Mouse (Mus musculus) liver, embryonic 12.5 days (tissue): ENCODE results near the gene Gapdh. TPM values are rescaled to one million over a fixed set of nuclear protein-coding genes. Genes with fewer than 3 reads are reported as not detected.

Experiments
- ATAC-seq: fragments of 200-750 bp; cut with Nextera tagmentation; 2 replicates; pipeline ENCODE4 v1.8.0; 2017; ENCODE audit warnings: moderate number of reproducible peaks, mild to moderate bottlenecking, moderate library complexity
- H3K27ac ChIP-seq: fragments of 300-500 bp; sonication (generic); 2 replicates; pipeline ENCODE4 v1.5.1; 2016; ENCODE audit warnings: mild to moderate bottlenecking
- H3K27me3 ChIP-seq: fragments of 300-500 bp; sonication (generic); replicated peaks from 2 replicates; pipeline ENCODE4 v1.6.1; 2016; ENCODE audit warnings: mild to moderate bottlenecking, moderate library complexity
- H3K36me3 ChIP-seq: fragments of 300-500 bp; sonication (generic); 2 replicates; pipeline ENCODE4 v1.6.1; 2016; ENCODE audit warnings: mild to moderate bottlenecking, moderate library complexity
- H3K4me1 ChIP-seq: fragments of 300-500 bp; sonication (generic); 2 replicates; pipeline ENCODE4 v1.6.1; 2016
- H3K4me2 ChIP-seq: fragments of 300-500 bp; sonication (generic); 2 replicates; pipeline ENCODE4 v1.6.1; 2016; ENCODE audit warnings: mild to moderate bottlenecking, moderate library complexity
- H3K4me3 ChIP-seq: fragments of 300-500 bp; sonication (generic); 2 replicates; pipeline ENCODE4 v1.5.1; 2016; ENCODE audit warnings: mild to moderate bottlenecking, moderate library complexity
- H3K9ac ChIP-seq: fragments of 300-500 bp; sonication (generic); 2 replicates; pipeline ENCODE4 v1.6.1; 2016; ENCODE audit warnings: mild to moderate bottlenecking, moderate library complexity
- H3K9me3 ChIP-seq: fragments of 300-500 bp; sonication (generic); replicated peaks from 2 replicates; pipeline ENCODE4 v1.6.1; 2016; ENCODE audit warnings: mild to moderate bottlenecking, moderate library complexity
- WGBS: fragments of 180-500 bp; shearing (Covaris S2); methylation state at CpG from one replicate; pipeline ENCODE4 v1.1.7; 2016; ENCODE audit not compliant: insufficient replicate concordance; 5-methylcytosine and 5-hydroxymethylcytosine counted together
- polyA plus RNA-seq: library from polyadenylated mRNA; unstranded; fragments of >200 nt; fragmentation: Nextera tagmentation; extraction: Ambion mirVana; gene quantifications from 2 replicates; pipeline ENCODE4 v1.2.1, GENCODE M21; 2016

The Gapdh gene
- polyA plus RNA-seq, 1 experiment from 2014 or later, result 1,575 TPM

DNA sequence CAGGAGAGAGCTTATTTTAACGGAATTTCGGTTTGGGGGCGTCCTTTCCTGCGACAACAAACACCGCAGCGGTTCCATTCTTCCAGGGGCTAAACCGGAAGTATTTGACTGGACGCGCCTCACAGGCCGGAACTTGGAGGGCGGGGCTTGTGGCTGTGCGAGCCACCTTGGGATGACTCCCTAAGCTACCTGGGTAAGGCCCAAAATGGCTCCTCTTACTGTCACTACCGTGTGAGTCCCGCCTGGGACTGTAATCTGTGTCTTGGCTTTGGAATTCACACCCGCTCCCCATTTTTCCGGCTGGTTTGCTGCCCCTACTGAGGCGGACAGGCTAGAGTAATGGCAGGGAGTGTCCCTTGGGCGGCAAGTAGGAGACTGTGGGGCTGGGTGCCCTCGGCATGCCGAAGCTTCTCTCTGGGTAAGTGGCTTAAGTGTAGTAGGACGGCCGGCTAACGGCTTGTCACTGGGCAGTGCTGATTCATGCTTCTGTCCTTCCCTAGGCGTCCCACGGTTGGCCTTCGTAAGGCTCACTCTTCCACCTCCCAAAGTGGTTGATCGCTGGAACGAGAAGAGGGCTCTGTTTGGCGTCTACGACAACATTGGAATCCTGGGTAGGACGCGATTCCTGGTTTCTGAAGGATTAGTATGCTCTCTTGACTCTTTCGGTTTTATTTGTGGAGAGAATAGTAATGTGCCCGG, 25.9 kb upstream of the Gapdh start:
- no peaks in the 10 kb centered on the region for H3K27me3 ChIP-seq
- peak; percentile 88 for ATAC-seq
- peak overlapping the region; percentile 86 for H3K9ac ChIP-seq
- peaks cover 55% of the 10 kb centered on the region for H3K36me3 ChIP-seq
- under 1% methylated on average over 34 of the region's 34 CpGs for WGBS
- H3K4me2 ChIP-seq, result peak overlapping the region; percentile 91
- peak overlapping the region; percentile 71 for H3K4me3 ChIP-seq
- no peaks in the 10 kb centered on the region for H3K9me3 ChIP-seq
- H3K27ac ChIP-seq, result peak overlapping the region; percentile 99
- H3K4me1 ChIP-seq, result peaks cover 48% of the 10 kb centered on the region

GRCm38 (mm10) chr6:125191332-125192015, 25.2 kb upstream of the Gapdh start, which contains the start of the genes Ncapd2 and Mrpl51:
Ncapd2 (minus strand) TSS chr6:125191701.
Mrpl51 (plus strand) TSS chr6:125191801.
- Histone ChIP-seq H3K36me3 (peaks cover 60% of the 10 kb centered on the region), H3K4me3 (peak within 1 kb of the TSS; percentile 71), H3K27ac (peak within 1 kb of the TSS; percentile 99), H3K9me3 (no peaks in the 10 kb centered on the region), H3K27me3 (no peaks in the 10 kb centered on the region), H3K9ac (peak within 1 kb of the TSS; percentile 86), H3K4me1 (peaks cover 48% of the 10 kb centered on the region), H3K4me2 (peak within 1 kb of the TSS; percentile 91)
- under 1% methylated on average over 54 of the region's 54 CpGs for WGBS
- ATAC-seq, result peak; percentile 91

- Histone ChIP-seq H3K36me3 (peaks cover 66% of the 10 kb centered on the region), H3K4me2 (peak overlapping the region; percentile 71), H3K27ac (peak overlapping the region; percentile 99), H3K9ac (peak overlapping the region; percentile 76), H3K4me3 (peak overlapping the region; percentile 71), H3K27me3 (no peaks in the 10 kb centered on the region), H3K4me1 (peaks cover 48% of the 10 kb centered on the region), H3K9me3 (no peaks in the 10 kb centered on the region)
- no peak for ATAC-seq
These were observed 24.5 kb upstream of the Gapdh start for GRCm38 (mm10) chr6:125190816-125191215.

- Histone ChIP-seq H3K4me1 (peaks cover 29% of the 10 kb centered on the region), H3K27me3 (no peaks in the 10 kb centered on the region), H3K36me3 (peaks cover 89% of the 10 kb centered on the region), H3K9ac (no peak overlapping the region), H3K9me3 (no peaks in the 10 kb centered on the region), H3K4me2 (no peak overlapping the region), H3K4me3 (no peak overlapping the region), H3K27ac (no peak overlapping the region)
- WGBS, result 93% methylated on average over 10 of the region's 10 CpGs
- ATAC-seq, result no peak
These were observed 19.9 kb upstream of the Gapdh start for GRCm38 (mm10) chr6:125186203-125186602.

- no peak for ATAC-seq
- Histone ChIP-seq H3K27me3 (no peaks in the 10 kb centered on the region), H3K9me3 (no peaks in the 10 kb centered on the region), H3K27ac (no peak overlapping the region), H3K4me1 (no peaks in the 10 kb centered on the region), H3K4me3 (no peak overlapping the region), H3K36me3 (peaks cover 100% of the 10 kb centered on the region), H3K4me2 (no peak overlapping the region), H3K9ac (no peak overlapping the region)
- WGBS, result 89% methylated on average over 5 of the region's 5 CpGs
These were observed 15.9 kb upstream of the Gapdh start for GRCm38 (mm10) chr6:125182133-125182532.

- Histone ChIP-seq H3K9me3 (no peaks in the 10 kb centered on the region), H3K4me3 (no peak overlapping the region), H3K27ac (no peak overlapping the region), H3K9ac (no peak overlapping the region), H3K4me2 (no peak overlapping the region), H3K36me3 (peaks cover 100% of the 10 kb centered on the region), H3K4me1 (no peaks in the 10 kb centered on the region), H3K27me3 (no peaks in the 10 kb centered on the region)
- ATAC-seq, result no peak
- WGBS, result 93% methylated on average over 7 of the region's 7 CpGs
These were observed 13.3 kb upstream of the Gapdh start for GRCm38 (mm10) chr6:125179601-125180000.

DNA sequence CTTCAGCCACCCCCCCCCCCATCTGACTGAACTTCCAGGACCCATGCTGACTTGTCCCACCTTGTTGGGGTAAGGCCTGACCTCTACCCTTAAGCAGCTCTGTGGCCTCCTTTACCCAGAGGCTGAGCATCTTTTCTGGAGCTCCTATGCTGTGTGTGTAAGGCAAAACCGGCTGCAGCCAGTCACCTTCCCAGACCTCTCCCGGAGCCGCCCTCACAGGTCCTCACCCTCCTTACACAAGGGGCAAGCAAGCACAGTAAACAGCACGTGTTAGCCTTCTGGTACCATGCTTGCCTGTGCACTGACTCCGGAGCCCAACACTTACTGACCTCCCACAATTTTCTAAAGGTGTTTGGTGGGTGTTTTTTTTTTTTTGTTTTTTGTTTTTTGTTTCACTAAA, 9.2 kb upstream of the Gapdh start:
- Histone ChIP-seq H3K27ac (no peak overlapping the region), H3K9me3 (no peaks in the 10 kb centered on the region), H3K27me3 (no peaks in the 10 kb centered on the region), H3K4me2 (no peak overlapping the region), H3K9ac (no peak overlapping the region), H3K36me3 (peaks cover 100% of the 10 kb centered on the region), H3K4me1 (no peaks in the 10 kb centered on the region), H3K4me3 (no peak overlapping the region)
- no peak for ATAC-seq
- WGBS, result 90% methylated on average over 5 of the region's 5 CpGs

- peaks cover 100% of the 10 kb centered on the region for H3K36me3 ChIP-seq
- H3K9ac ChIP-seq, result no peak overlapping the region
- 90% methylated on average over 7 of the region's 7 CpGs for WGBS
- no peaks in the 10 kb centered on the region for H3K27me3 ChIP-seq
- H3K4me1 ChIP-seq, result peaks cover 10% of the 10 kb centered on the region
- no peaks in the 10 kb centered on the region for H3K9me3 ChIP-seq
- no peak overlapping the region for H3K27ac ChIP-seq
- no peak overlapping the region for H3K4me2 ChIP-seq
- H3K4me3 ChIP-seq, result no peak overlapping the region
- ATAC-seq, result no peak
These were observed 7.0 kb upstream of the Gapdh start for GRCm38 (mm10) chr6:125173256-125173655.

DNA sequence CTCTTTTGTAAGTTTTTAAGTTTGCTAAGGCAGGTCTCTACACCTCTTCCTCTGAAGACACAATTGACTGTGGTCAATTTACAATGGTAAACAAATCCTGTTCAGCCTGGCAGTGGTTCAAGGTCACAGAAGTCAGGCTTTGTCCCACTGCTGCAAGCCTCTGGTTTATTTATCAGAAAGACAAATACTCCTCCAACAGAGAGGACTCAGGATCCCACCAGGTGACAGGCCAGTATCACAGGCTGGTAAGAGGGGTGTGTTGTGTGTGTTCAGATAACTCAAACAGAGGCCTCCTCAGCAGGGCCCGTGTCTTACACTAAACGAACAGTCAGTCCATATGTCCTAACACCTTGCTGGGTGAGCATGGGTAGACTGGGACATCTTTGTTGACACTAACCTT, 6.2 kb upstream of the Gapdh start:
- H3K27me3 ChIP-seq, result no peaks in the 10 kb centered on the region
- 69% methylated on average over 2 of the region's 2 CpGs for WGBS
- H3K4me3 ChIP-seq, result no peak overlapping the region
- no peak overlapping the region for H3K4me2 ChIP-seq
- H3K9ac ChIP-seq, result 0 out of 2 replicates have a peak overlapping the region, but pooled peaks have one; percentile 1
- peaks cover 100% of the 10 kb centered on the region for H3K36me3 ChIP-seq
- ATAC-seq, result 0 out of 2 replicates have a peak, but pooled peaks have one; percentile 27
- H3K9me3 ChIP-seq, result no peaks in the 10 kb centered on the region
- peak overlapping the region; percentile 10; the same call in 1 of the 2 replicates for H3K27ac ChIP-seq
- H3K4me1 ChIP-seq, result peaks cover 18% of the 10 kb centered on the region

GRCm38 (mm10) chr6:125170194-125170593, 3.9 kb upstream of the Gapdh start:
- Histone ChIP-seq H3K4me2 (no peak overlapping the region), H3K9ac (no peak overlapping the region), H3K27me3 (no peaks in the 10 kb centered on the region), H3K36me3 (peaks cover 85% of the 10 kb centered on the region), H3K4me1 (peaks cover 37% of the 10 kb centered on the region), H3K27ac (no peak overlapping the region), H3K4me3 (no peak overlapping the region), H3K9me3 (no peaks in the 10 kb centered on the region)
- WGBS, result 79% methylated on average over 6 of the region's 6 CpGs
- ATAC-seq, result no peak

- no peak overlapping the region for H3K4me2 ChIP-seq
- H3K27me3 ChIP-seq, result no peaks in the 10 kb centered on the region
- H3K4me1 ChIP-seq, result peaks cover 51% of the 10 kb centered on the region
- peak overlapping the region; percentile 89 for H3K27ac ChIP-seq
- H3K9me3 ChIP-seq, result no peaks in the 10 kb centered on the region
- no peak overlapping the region for H3K4me3 ChIP-seq
- H3K9ac ChIP-seq, result peak overlapping the region; percentile 79; the same call in 1 of the 2 replicates
- WGBS, result 91% methylated on average over 14 of the region's 14 CpGs
- peaks cover 77% of the 10 kb centered on the region for H3K36me3 ChIP-seq
- no peak for ATAC-seq
These were observed 1.8 kb upstream of the Gapdh start for GRCm38 (mm10) chr6:125168086-125168485.
